Mouse (Mus musculus): ENCODE measurements around the gene Plcg1. TPM values are rescaled to one million over a fixed set of nuclear protein-coding genes. Genes with fewer than 3 reads are reported as not detected.

Plcg1 gene
- polyA plus RNA-seq, 1 experiment from 2014 or later: 83.7 TPM

DNA sequence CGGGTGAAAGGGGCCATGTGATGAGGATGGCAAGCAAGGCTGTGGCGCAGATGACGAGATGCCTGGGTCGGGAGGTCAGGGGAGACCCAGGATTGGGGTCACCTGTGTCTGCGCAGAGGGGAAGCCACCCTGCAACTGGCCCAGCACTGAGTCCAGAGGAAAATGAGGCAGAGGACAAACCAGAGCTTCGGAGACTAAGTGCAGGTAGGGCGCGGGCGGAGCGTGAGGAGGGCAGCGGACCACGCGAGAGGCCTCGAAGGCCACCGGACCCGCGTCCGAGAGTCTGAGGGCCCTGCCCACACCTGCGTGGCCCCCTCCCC lies 343 bp upstream of the Plcg1 start:
- Histone ChIP-seq H3K27ac (replicated peaks; ENCODE audit: low read depth, low read length) (no peak overlapping the region), H3K4me2 (ENCODE audit: low read depth, severe bottlenecking) (peak overlapping the region; percentile 65), H3K9me3 (ENCODE audit: control insufficient read depth, low read length) (no peaks in the 10 kb centered on the region), H3K27me3 (ENCODE audit: control insufficient read depth, insufficient read depth, low read length) (no peaks in the 10 kb centered on the region), H3K9ac (ENCODE audit: low read length) (peak overlapping the region; percentile 99), H3K36me3 (ENCODE audit: control insufficient read depth, insufficient read depth, low read length) (peaks cover 1% of the 10 kb centered on the region; the same call in 1 of the 2 replicates), H3K4me3 (ENCODE audit: low read depth, low read length) (peak overlapping the region; percentile 85), H3K4me1 (ENCODE audit: control insufficient read depth, insufficient read depth, low read length) (peaks cover 21% of the 10 kb centered on the region)
- peak; percentile 63; the same call in 1 of the 2 replicates for ATAC-seq (ENCODE audit: insufficient number of reproducible peaks, low FRiP score, low TSS enrichment, low read depth)
- WGBS: 5% methylated on average over 19 of the region's 19 CpGs
- no peak for DNase-seq (ENCODE audit: low spot score)

GRCm38 (mm10) chr2:160731839-160732261 lies 750 bp downstream of the Plcg1 start:
- peaks cover 21% of the 10 kb centered on the region for H3K4me1 ChIP-seq (ENCODE audit: control insufficient read depth, insufficient read depth, low read length)
- H3K9ac ChIP-seq (ENCODE audit: low read length): peak overlapping the region; percentile 99
- no peaks in the 10 kb centered on the region for H3K9me3 ChIP-seq (ENCODE audit: control insufficient read depth, low read length)
- under 1% methylated on average over 32 of the region's 32 CpGs for WGBS
- peak overlapping the region; percentile 93; the same call in 1 of the 2 replicates for H3K27ac ChIP-seq (replicated peaks; ENCODE audit: low read depth, low read length)
- H3K27me3 ChIP-seq (ENCODE audit: control insufficient read depth, insufficient read depth, low read length): no peaks in the 10 kb centered on the region
- ATAC-seq (ENCODE audit: insufficient number of reproducible peaks, low FRiP score, low TSS enrichment, low read depth) (peak; percentile 28; the same call in 1 of the 2 replicates), DNase-seq (ENCODE audit: low spot score) (peak; percentile 77)
- H3K4me3 ChIP-seq (ENCODE audit: low read depth, low read length): peak overlapping the region; percentile 85
- peaks cover 4% of the 10 kb centered on the region for H3K36me3 ChIP-seq (ENCODE audit: control insufficient read depth, insufficient read depth, low read length)
- peak overlapping the region; percentile 65 for H3K4me2 ChIP-seq (ENCODE audit: low read depth, severe bottlenecking)

DNA sequence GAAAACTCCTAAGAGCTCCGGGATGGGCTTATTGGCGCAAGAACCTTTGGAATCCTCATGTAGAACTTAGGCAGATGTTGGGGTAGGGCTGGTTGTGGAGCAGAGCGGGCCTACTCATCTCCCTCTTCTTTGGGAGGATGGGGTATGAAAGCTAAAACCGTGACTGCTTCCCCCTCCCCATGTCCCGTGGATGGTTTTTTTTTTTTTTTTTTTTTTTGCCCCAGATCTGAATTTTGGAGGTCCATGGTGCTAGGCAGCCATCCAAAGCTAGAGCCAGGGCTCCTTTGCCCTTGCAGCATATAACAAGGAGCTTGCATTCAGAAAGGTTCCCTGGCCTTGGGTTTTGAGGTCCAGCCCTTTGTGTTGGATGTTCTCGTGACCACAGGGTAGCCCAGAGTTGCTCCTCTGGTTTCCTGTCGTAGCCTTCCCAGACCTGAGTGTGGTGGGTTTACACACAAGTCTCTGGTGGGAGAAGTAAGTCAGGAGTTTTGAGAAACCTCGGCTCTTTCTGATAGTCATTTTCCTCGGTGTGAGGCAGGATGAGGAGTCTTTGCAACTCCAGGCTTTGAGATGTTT lies 1.4 kb downstream of the Plcg1 start:
- Histone ChIP-seq H3K27ac (replicated peaks; ENCODE audit: low read depth, low read length) (no peak overlapping the region; the same call in 1 of the 2 replicates), H3K9ac (ENCODE audit: low read length) (peak overlapping the region; percentile 99), H3K36me3 (ENCODE audit: control insufficient read depth, insufficient read depth, low read length) (peaks cover 6% of the 10 kb centered on the region), H3K4me1 (ENCODE audit: control insufficient read depth, insufficient read depth, low read length) (peaks cover 21% of the 10 kb centered on the region), H3K4me2 (ENCODE audit: low read depth, severe bottlenecking) (peak overlapping the region; percentile 65), H3K9me3 (ENCODE audit: control insufficient read depth, low read length) (no peaks in the 10 kb centered on the region), H3K4me3 (ENCODE audit: low read depth, low read length) (peak overlapping the region; percentile 85), H3K27me3 (ENCODE audit: control insufficient read depth, insufficient read depth, low read length) (no peaks in the 10 kb centered on the region)
- DNase-seq (ENCODE audit: low spot score) (no peak), ATAC-seq (ENCODE audit: insufficient number of reproducible peaks, low FRiP score, low TSS enrichment, low read depth) (no peak)
- 38% methylated on average over 9 of the region's 9 CpGs for WGBS

GRCm38 (mm10) chr2:160733131-160733531 lies 2.0 kb downstream of the Plcg1 start:
- Histone ChIP-seq H3K4me2 (ENCODE audit: low read depth, severe bottlenecking) (peak overlapping the region; percentile 65), H3K9me3 (ENCODE audit: control insufficient read depth, low read length) (no peaks in the 10 kb centered on the region), H3K27me3 (ENCODE audit: control insufficient read depth, insufficient read depth, low read length) (no peaks in the 10 kb centered on the region), H3K9ac (ENCODE audit: low read length) (peak overlapping the region; percentile 99), H3K4me1 (ENCODE audit: control insufficient read depth, insufficient read depth, low read length) (peaks cover 22% of the 10 kb centered on the region), H3K4me3 (ENCODE audit: low read depth, low read length) (peak overlapping the region; percentile 85), H3K36me3 (ENCODE audit: control insufficient read depth, insufficient read depth, low read length) (peaks cover 8% of the 10 kb centered on the region), H3K27ac (replicated peaks; ENCODE audit: low read depth, low read length) (no peak overlapping the region)
- DNase-seq (ENCODE audit: low spot score) (no peak), ATAC-seq (ENCODE audit: insufficient number of reproducible peaks, low FRiP score, low TSS enrichment, low read depth) (no peak)
- 46% methylated on average over 7 of the region's 7 CpGs for WGBS

GRCm38 (mm10) chr2:160734331-160734730 lies 3.2 kb downstream of the Plcg1 start:
- no peaks in the 10 kb centered on the region for H3K27me3 ChIP-seq (ENCODE audit: control insufficient read depth, insufficient read depth, low read length)
- no peak overlapping the region for H3K27ac ChIP-seq (replicated peaks; ENCODE audit: low read depth, low read length)
- no peak for ATAC-seq (ENCODE audit: insufficient number of reproducible peaks, low FRiP score, low TSS enrichment, low read depth)
- no peak overlapping the region for H3K4me2 ChIP-seq (ENCODE audit: low read depth, severe bottlenecking)
- peaks cover 10% of the 10 kb centered on the region for H3K36me3 ChIP-seq (ENCODE audit: control insufficient read depth, insufficient read depth, low read length)
- 80% methylated on average over 3 of the region's 3 CpGs for WGBS
- no peak for DNase-seq (ENCODE audit: low spot score)
- 0 out of 2 replicates have a peak overlapping the region, but pooled peaks have one; percentile 1 for H3K4me3 ChIP-seq (ENCODE audit: low read depth, low read length)
- peaks cover 24% of the 10 kb centered on the region for H3K4me1 ChIP-seq (ENCODE audit: control insufficient read depth, insufficient read depth, low read length)
- H3K9ac ChIP-seq (ENCODE audit: low read length): no peak overlapping the region
- H3K9me3 ChIP-seq (ENCODE audit: control insufficient read depth, low read length): no peaks in the 10 kb centered on the region

DNA sequence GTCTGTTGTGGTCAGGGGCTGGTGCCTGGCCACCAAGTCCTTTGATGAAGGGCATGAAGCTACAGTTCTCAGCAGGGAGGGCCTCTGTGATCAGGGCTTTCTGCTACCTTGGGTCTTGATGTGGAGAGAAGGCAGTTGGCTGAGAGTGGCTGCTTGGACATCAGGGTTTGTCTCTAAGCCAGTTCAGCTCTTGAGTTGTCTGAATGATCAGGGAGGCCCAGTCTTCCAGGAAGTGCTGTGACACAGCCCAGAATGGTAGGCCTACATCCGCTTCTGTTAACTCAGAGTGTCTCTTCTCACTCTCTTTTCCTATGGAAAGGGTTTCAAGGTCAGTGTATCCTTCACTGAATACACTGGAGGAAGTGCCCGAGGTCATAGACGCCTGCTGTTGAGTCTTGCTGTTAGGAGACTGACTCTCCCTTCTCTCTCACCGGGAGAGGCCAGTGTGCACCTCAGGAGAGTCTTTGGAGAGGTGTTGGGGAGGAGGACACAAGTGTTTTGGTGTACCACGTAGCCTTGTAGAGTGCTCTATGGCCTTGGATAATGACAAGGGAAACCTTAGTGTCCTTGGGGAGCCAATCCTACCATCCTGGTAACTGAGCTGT lies 4.7 kb downstream of the Plcg1 start:
- no peak overlapping the region for H3K9ac ChIP-seq (ENCODE audit: low read length)
- H3K4me2 ChIP-seq (ENCODE audit: low read depth, severe bottlenecking): no peak overlapping the region
- no peaks in the 10 kb centered on the region for H3K9me3 ChIP-seq (ENCODE audit: control insufficient read depth, low read length)
- H3K36me3 ChIP-seq (ENCODE audit: control insufficient read depth, insufficient read depth, low read length): peaks cover 11% of the 10 kb centered on the region
- H3K27me3 ChIP-seq (ENCODE audit: control insufficient read depth, insufficient read depth, low read length): no peaks in the 10 kb centered on the region
- H3K4me1 ChIP-seq (ENCODE audit: control insufficient read depth, insufficient read depth, low read length): peaks cover 24% of the 10 kb centered on the region
- H3K4me3 ChIP-seq (ENCODE audit: low read depth, low read length): no peak overlapping the region
- DNase-seq (ENCODE audit: low spot score): no peak
- ATAC-seq (ENCODE audit: insufficient number of reproducible peaks, low FRiP score, low TSS enrichment, low read depth): no peak
- 91% methylated on average over 5 of the region's 5 CpGs for WGBS
- no peak overlapping the region for H3K27ac ChIP-seq (replicated peaks; ENCODE audit: low read depth, low read length)

GRCm38 (mm10) chr2:160736466-160736865 lies 5.4 kb downstream of the Plcg1 start:
- H3K9me3 ChIP-seq (ENCODE audit: control insufficient read depth, low read length): no peaks in the 10 kb centered on the region
- no peak overlapping the region for H3K9ac ChIP-seq (ENCODE audit: low read length)
- 90% methylated on average over 3 of the region's 3 CpGs for WGBS
- H3K4me2 ChIP-seq (ENCODE audit: low read depth, severe bottlenecking): no peak overlapping the region
- no peaks in the 10 kb centered on the region for H3K27me3 ChIP-seq (ENCODE audit: control insufficient read depth, insufficient read depth, low read length)
- H3K4me1 ChIP-seq (ENCODE audit: control insufficient read depth, insufficient read depth, low read length): peaks cover 24% of the 10 kb centered on the region
- no peak for DNase-seq (ENCODE audit: low spot score)
- no peak overlapping the region for H3K4me3 ChIP-seq (ENCODE audit: low read depth, low read length)
- H3K27ac ChIP-seq (replicated peaks; ENCODE audit: low read depth, low read length): no peak overlapping the region
- H3K36me3 ChIP-seq (ENCODE audit: control insufficient read depth, insufficient read depth, low read length): peaks cover 11% of the 10 kb centered on the region
- no peak for ATAC-seq (ENCODE audit: insufficient number of reproducible peaks, low FRiP score, low TSS enrichment, low read depth)

GRCm38 (mm10) chr2:160738354-160738753 lies 7.3 kb downstream of the Plcg1 start:
- Histone ChIP-seq H3K27me3 (ENCODE audit: control insufficient read depth, insufficient read depth, low read length) (no peaks in the 10 kb centered on the region), H3K4me2 (ENCODE audit: low read depth, severe bottlenecking) (no peak overlapping the region), H3K9me3 (ENCODE audit: control insufficient read depth, low read length) (no peaks in the 10 kb centered on the region), H3K4me3 (ENCODE audit: low read depth, low read length) (no peak overlapping the region), H3K9ac (ENCODE audit: low read length) (no peak overlapping the region), H3K27ac (replicated peaks; ENCODE audit: low read depth, low read length) (no peak overlapping the region), H3K4me1 (ENCODE audit: control insufficient read depth, insufficient read depth, low read length) (peaks cover 14% of the 10 kb centered on the region), H3K36me3 (ENCODE audit: control insufficient read depth, insufficient read depth, low read length) (peaks cover 11% of the 10 kb centered on the region)
- WGBS: 67% methylated on average over 5 of the region's 5 CpGs
- no peak for DNase-seq (ENCODE audit: low spot score)
- no peak for ATAC-seq (ENCODE audit: insufficient number of reproducible peaks, low FRiP score, low TSS enrichment, low read depth)
